8 mouse cellular contexts compared by ENCODE assay signal in genomic region chr13:69482751-69483150, GRCm38 (mm10). TPM values are rescaled to one million over a fixed set of nuclear protein-coding genes. Genes with fewer than 3 reads are reported as not detected.
DNase-seq lines count a peak whose midpoint lies in the region; ATAC-seq and TF ChIP-seq lines count a peak whose summit lies in the region.
"Had no signal": no experiment of that assay in that cellular context is flagged by ENCODE, and none has a peak within 500 bp of the region (broad histone marks: within the 10 kb centered on the region; RNA-seq: fewer than 3 reads in every experiment).

No protein-coding gene starts in this region.

- TF ChIP-seq CTCF in heart, postnatal 0 days (IDR thresholded peaks at IDR 0.05; ENCODE audit: low read depth), result no peak

- peak overlapping the region; percentile 64; the same call in 1 of the 2 replicates for H3K4me2 ChIP-seq in limb, embryonic 12.5 days
- H3K4me2 ChIP-seq in forebrain, embryonic 16.5 days (ENCODE audit: low read length), result peak overlapping the region; percentile 69; the same call in 1 of the 2 replicates
- H3K4me2 ChIP-seq in heart, postnatal 0 days (ENCODE audit: low read depth, low read length), result peak overlapping the region; percentile 60
- H3K4me2 ChIP-seq in neural tube, embryonic 15.5 days, result peak overlapping the region; percentile 73

- peaks cover 81% of the 10 kb centered on the region for H3K27me3 ChIP-seq in limb, embryonic 12.5 days
- H3K27me3 ChIP-seq in limb, embryonic 10.5 days (ENCODE audit: low read depth, poor library complexity, severe bottlenecking), result peaks cover 80% of the 10 kb centered on the region
- peaks cover 22% of the 10 kb centered on the region for H3K27me3 ChIP-seq in forebrain, embryonic 16.5 days (replicated peaks; ENCODE audit: control insufficient read depth, insufficient read depth, low read length)
- peaks cover 10% of the 10 kb centered on the region; the same call in 1 of the 2 replicates for H3K27me3 ChIP-seq in heart, postnatal 0 days (ENCODE audit: control insufficient read depth, insufficient read depth, low read length)
- peaks cover 18% of the 10 kb centered on the region for H3K27me3 ChIP-seq in neural tube, embryonic 15.5 days (replicated peaks)

- no peaks in the 10 kb centered on the region for H3K36me3 ChIP-seq in limb, embryonic 12.5 days
- H3K36me3 ChIP-seq in limb, embryonic 10.5 days, result no peaks in the 10 kb centered on the region
- H3K36me3 ChIP-seq in forebrain, embryonic 16.5 days (ENCODE audit: control insufficient read depth, insufficient read depth), result no peaks in the 10 kb centered on the region
- H3K36me3 ChIP-seq in heart, postnatal 0 days (replicated peaks; ENCODE audit: control insufficient read depth, insufficient read depth, low read length), result no peaks in the 10 kb centered on the region
- no peaks in the 10 kb centered on the region for H3K36me3 ChIP-seq in neural tube, embryonic 15.5 days

- DNase-seq in limb, embryonic 10.5 days (ENCODE audit: low spot score), result no peak
- peak; percentile 53 for DNase-seq in heart, postnatal 0 days (ENCODE audit: low spot score)
- no peak for DNase-seq in thymus, postnatal 14 days
- DNase-seq in right cerebral cortex, postnatal 4 days, result no peak

- WGBS in limb, embryonic 12.5 days, result 40% methylated on average over 8 of the region's 8 CpGs
- WGBS in limb, embryonic 10.5 days, result 43% methylated on average over 8 of the region's 8 CpGs
- 41% methylated on average over 8 of the region's 8 CpGs for WGBS in forebrain, embryonic 16.5 days
- WGBS in heart, postnatal 0 days, result 23% methylated on average over 8 of the region's 8 CpGs
- WGBS in neural tube, embryonic 15.5 days, result 43% methylated on average over 8 of the region's 8 CpGs

- ATAC-seq in limb, embryonic 12.5 days (ENCODE audit: insufficient number of reproducible peaks, insufficient read depth, low FRiP score, low TSS enrichment, low read depth), result no peak
- ATAC-seq in forebrain, embryonic 16.5 days, result no peak
- ATAC-seq in heart, postnatal 0 days (ENCODE audit: insufficient read depth, low read depth), result peak; percentile 37
- ATAC-seq in neural tube, embryonic 15.5 days (ENCODE audit: low FRiP score), result no peak

- H3K9ac ChIP-seq in limb, embryonic 12.5 days (replicated peaks), result no peak overlapping the region
- no peak overlapping the region for H3K9ac ChIP-seq in forebrain, embryonic 16.5 days (replicated peaks; ENCODE audit: low read depth, low read length)
- H3K9ac ChIP-seq in heart, postnatal 0 days (replicated peaks; ENCODE audit: low read depth, low read length), result no peak overlapping the region
- H3K9ac ChIP-seq in neural tube, embryonic 15.5 days (replicated peaks), result no peak overlapping the region
- H3K9ac ChIP-seq: liver, embryonic 14.5 days had no signal

- no peaks in the 10 kb centered on the region for H3K9me3 ChIP-seq in limb, embryonic 12.5 days
- H3K9me3 ChIP-seq in limb, embryonic 10.5 days (replicated peaks), result no peaks in the 10 kb centered on the region
- no peaks in the 10 kb centered on the region for H3K9me3 ChIP-seq in forebrain, embryonic 16.5 days (ENCODE audit: control insufficient read depth, low read length)
- no peaks in the 10 kb centered on the region for H3K9me3 ChIP-seq in heart, postnatal 0 days (replicated peaks; ENCODE audit: control insufficient read depth, low read length)
- no peaks in the 10 kb centered on the region for H3K9me3 ChIP-seq in neural tube, embryonic 15.5 days (replicated peaks)

- H3K4me1 ChIP-seq in limb, embryonic 12.5 days (replicated peaks), result peaks cover 16% of the 10 kb centered on the region
- peaks cover 23% of the 10 kb centered on the region for H3K4me1 ChIP-seq in limb, embryonic 10.5 days
- H3K4me1 ChIP-seq in forebrain, embryonic 16.5 days (replicated peaks; ENCODE audit: control insufficient read depth, insufficient read depth, low read length), result peaks cover 25% of the 10 kb centered on the region
- peaks cover 22% of the 10 kb centered on the region for H3K4me1 ChIP-seq in heart, postnatal 0 days (ENCODE audit: control insufficient read depth, insufficient read depth)
- peaks cover 27% of the 10 kb centered on the region for H3K4me1 ChIP-seq in neural tube, embryonic 15.5 days

- no peak overlapping the region for H3K27ac ChIP-seq in limb, embryonic 12.5 days
- H3K27ac ChIP-seq in limb, embryonic 10.5 days, result no peak overlapping the region
- no peak overlapping the region for H3K27ac ChIP-seq in forebrain, embryonic 16.5 days (ENCODE audit: low read length)
- H3K27ac ChIP-seq in heart, postnatal 0 days (ENCODE audit: low read depth), result peak overlapping the region; percentile 85
- no peak overlapping the region for H3K27ac ChIP-seq in neural tube, embryonic 15.5 days (replicated peaks)
- H3K27ac ChIP-seq: liver, embryonic 14.5 days had no signal

- H3K4me3 ChIP-seq in limb, embryonic 12.5 days (replicated peaks), result no peak overlapping the region
- no peak overlapping the region for H3K4me3 ChIP-seq in limb, embryonic 10.5 days
- H3K4me3 ChIP-seq in forebrain, embryonic 16.5 days (replicated peaks; ENCODE audit: low read length), result no peak overlapping the region
- peak overlapping the region; percentile 30; the same call in 1 of the 2 replicates for H3K4me3 ChIP-seq in heart, postnatal 0 days (ENCODE audit: low read depth, low read length)
- H3K4me3 ChIP-seq in neural tube, embryonic 15.5 days (replicated peaks), result peak overlapping the region; percentile 35; the same call in 1 of the 2 replicates

- TF ChIP-seq EP300 in heart, postnatal 0 days (IDR thresholded peaks at IDR 0.05; ENCODE audit: low read depth), result no peak

RNA-seq across cellular contexts. Expression of gene Nsun2, which starts 50.8 kb away (rescaled TPM):
- polyA plus RNA-seq in limb, embryonic 12.5 days (2016; fragmentation: Nextera tagmentation; extraction: Ambion mirVana), result 130 and 131 TPM in 2 replicates
- 172 and 198 TPM in 2 replicates for polyA plus RNA-seq in limb, embryonic 10.5 days (2016; fragmentation: Nextera tagmentation; extraction: Ambion mirVana)
- polyA plus RNA-seq in forebrain, embryonic 16.5 days (2015; fragmentation: Nextera tagmentation; extraction: Ambion mirVana), result 90.8 and 95.3 TPM in 2 replicates
- 21.7 and 21.8 TPM in 2 replicates for total RNA-seq in heart, postnatal 0 days (2014; rRNA removed; ENCODE audit: low replicate concordance)
- polyA plus RNA-seq in heart, postnatal 0 days (2015; fragmentation: Nextera tagmentation; extraction: Ambion mirVana), result 34.2 and 34.3 TPM in 2 replicates
- 74.6 and 92.6 TPM in 2 replicates for polyA plus RNA-seq in neural tube, embryonic 15.5 days (2015; fragmentation: Nextera tagmentation; extraction: Ambion mirVana)

RNA-seq across cellular contexts. Expression of gene Tent4a, which starts 51.7 kb away (rescaled TPM):
- polyA plus RNA-seq in limb, embryonic 12.5 days (2016; fragmentation: Nextera tagmentation; extraction: Ambion mirVana), result 6.3 and 7.3 TPM in 2 replicates
- polyA plus RNA-seq in limb, embryonic 10.5 days (2016; fragmentation: Nextera tagmentation; extraction: Ambion mirVana), result 6.0 TPM in 2 replicates
- 7.5 and 9.0 TPM in 2 replicates for polyA plus RNA-seq in forebrain, embryonic 16.5 days (2015; fragmentation: Nextera tagmentation; extraction: Ambion mirVana)
- total RNA-seq in heart, postnatal 0 days (2014; rRNA removed; ENCODE audit: low replicate concordance), result 6.5 and 10.6 TPM in 2 replicates
- polyA plus RNA-seq in heart, postnatal 0 days (2015; fragmentation: Nextera tagmentation; extraction: Ambion mirVana), result 1.6 and 1.9 TPM in 2 replicates
- polyA plus RNA-seq in neural tube, embryonic 15.5 days (2015; fragmentation: Nextera tagmentation; extraction: Ambion mirVana), result 6.2 and 6.5 TPM in 2 replicates

Comparison
In these comparisons a context has a peak if more than half of its experiments do, and no peak if none do; other contexts are left out.
1. H3K4me3 ChIP-seq: peak in heart, postnatal 0 days (single experiment) and neural tube, embryonic 15.5 days (single experiment); none in limb, embryonic 12.5 days (single experiment), limb, embryonic 10.5 days (single experiment) and forebrain, embryonic 16.5 days (single experiment).
2. Peak in every context shown above with its lines, with median percentiles within 50 percentile points of each other: H3K4me2 ChIP-seq.